Mouse (Mus musculus): ENCODE measurements around the gene Rps13.

GRCm38 (mm10) chr7:116307099-116307870 is 26.7 kb downstream of the Rps13 start:
- TF ChIP-seq CTCF (IDR thresholded peaks at IDR 0.05): no peak
- TF ChIP-seq EP300 (IDR thresholded peaks at IDR 0.05): no peak

Measured in lung, postnatal 0 days (tissue).